Mouse (Mus musculus) liver, postnatal 0 days (tissue): Measurements from ENCODE around the gene Abr. TPM values are rescaled to one million over a fixed set of nuclear protein-coding genes. Genes with fewer than 3 reads are reported as not detected.

Experiments
- ATAC-seq: fragments of 200-750 bp; cut with Nextera tagmentation; 2 replicates; pipeline ENCODE4 v1.8.0; 2017; ENCODE audit warnings: mild to moderate bottlenecking, moderate library complexity
- DNase-seq: peaks from one replicate; pipeline ENCODE4 v3.0.0-alpha.2; 2016
- H3K27ac ChIP-seq: fragments of 300-500 bp; sonication (generic); 2 replicates; pipeline ENCODE4 v1.5.1; 2014; ENCODE audit warnings: antibody characterized with exemption, moderate library complexity, mild to moderate bottlenecking, low read depth
- H3K27me3 ChIP-seq: fragments of 300-500 bp; sonication (generic); 2 replicates; pipeline ENCODE4 v1.6.1; 2014; ENCODE audit warnings: low read length, control low read depth, mixed read lengths; ENCODE audit not compliant: insufficient read depth
- H3K36me3 ChIP-seq: fragments of 300-500 bp; sonication (generic); replicated peaks from 2 replicates; pipeline ENCODE4 v1.6.1; 2014; ENCODE audit warnings: mild to moderate bottlenecking, control low read depth, low read length, moderate library complexity, mixed read lengths; ENCODE audit not compliant: insufficient read depth
- H3K4me1 ChIP-seq: fragments of 300-500 bp; sonication (generic); 2 replicates; pipeline ENCODE4 v1.6.1; 2014; ENCODE audit warnings: antibody characterized with exemption, mild to moderate bottlenecking, control low read depth; ENCODE audit not compliant: insufficient read depth
- H3K4me2 ChIP-seq: fragments of 300-500 bp; sonication (generic); 2 replicates; pipeline ENCODE4 v1.6.1; 2014; ENCODE audit warnings: low read depth, mild to moderate bottlenecking, low read length, moderate library complexity, mixed read lengths
- H3K4me3 ChIP-seq: fragments of 300-500 bp; sonication (generic); 2 replicates; pipeline ENCODE4 v1.5.1; 2014; ENCODE audit warnings: low read depth, low read length
- H3K9ac ChIP-seq: fragments of 300-500 bp; sonication (generic); replicated peaks from 2 replicates; pipeline ENCODE4 v1.6.1; 2014; ENCODE audit warnings: mild to moderate bottlenecking, moderate library complexity
- H3K9me3 ChIP-seq: fragments of 300-500 bp; sonication (generic); 2 replicates; pipeline ENCODE4 v1.6.1; 2016; ENCODE audit warnings: mild to moderate bottlenecking, control low read depth, low read length, mixed read lengths
- CTCF ChIP-seq: sonication (generic); IDR thresholded peaks from 2 replicates; pipeline ENCODE4 v1.5.1; 2016; ENCODE audit warnings: antibody characterized with exemption, low read depth
- EP300 ChIP-seq: IDR thresholded peaks from 2 replicates; pipeline ENCODE4 v1.6.1; 2016; ENCODE audit warnings: antibody characterized with exemption, low read depth, mild to moderate bottlenecking
- WGBS: fragments of 180-500 bp; shearing (Covaris S2); extraction: QIAGEN DNeasy Blood & Tissue Kit; methylation state at CpG from one replicate; pipeline ENCODE4 v1.1.7; 2014; ENCODE audit not compliant: insufficient replicate concordance; 5-methylcytosine and 5-hydroxymethylcytosine counted together
- polyA plus RNA-seq: library from polyadenylated mRNA; unstranded; fragments of >200 nt; fragmentation: Nextera tagmentation; extraction: Ambion mirVana; gene quantifications from 2 replicates; pipeline ENCODE4 v1.2.1, GENCODE M21; 2015

Gene Abr
- polyA plus RNA-seq = 3.4 and 3.6 TPM in 2 replicates

- Histone ChIP-seq H3K27ac (no peak within 1 kb of the TSS; the same call in 1 of the 2 replicates), H3K9me3 (no peaks in the 10 kb centered on the region), H3K4me3 (peak within 1 kb of the TSS; percentile 56), H3K4me1 (peaks cover 5% of the 10 kb centered on the region; the same call in 1 of the 2 replicates), H3K27me3 (peaks cover 44% of the 10 kb centered on the region), H3K36me3 (no peaks in the 10 kb centered on the region), H3K4me2 (peak within 1 kb of the TSS; percentile 88), H3K9ac (peak within 1 kb of the TSS; percentile 27)
- peak; percentile 36 for DNase-seq
- ATAC-seq = no peak
- TF ChIP-seq EP300 (no peak), CTCF (peak; percentile 26; the same call in 1 of the 2 replicates)
- WGBS = under 1% methylated on average over 31 of the region's 31 CpGs
These were observed at the start of gene Abr for GRCm38 (mm10) chr11:76622152-76622565. Abr (minus strand) TSS chr11:76622314.

DNA sequence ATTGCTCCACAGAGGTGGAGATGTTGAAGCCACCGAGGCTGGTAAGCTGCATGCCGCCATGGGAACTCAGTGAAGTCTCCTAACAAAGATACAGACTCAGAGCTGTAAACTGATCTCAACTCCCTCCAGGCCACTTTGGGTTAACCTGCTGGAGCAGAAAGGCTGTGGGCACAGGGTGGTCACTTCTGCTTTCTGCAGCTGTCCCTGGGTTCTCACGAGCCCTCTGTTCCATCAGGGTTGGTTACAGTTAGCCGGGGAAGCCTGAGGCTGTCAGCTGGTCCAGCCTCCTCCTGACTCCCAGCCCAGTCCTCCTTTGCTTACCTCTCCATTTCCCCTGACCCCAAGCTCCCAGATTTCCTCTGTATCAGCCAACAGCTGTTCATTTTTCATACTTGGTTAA is 45.7 kb upstream of the Abr start:
- no peaks in the 10 kb centered on the region for H3K36me3 ChIP-seq
- H3K4me3 ChIP-seq = no peak overlapping the region
- TF ChIP-seq CTCF (no peak), EP300 (no peak)
- no peak overlapping the region for H3K4me2 ChIP-seq
- peaks cover 52% of the 10 kb centered on the region for H3K27me3 ChIP-seq
- H3K9ac ChIP-seq = no peak overlapping the region
- no peak overlapping the region for H3K27ac ChIP-seq
- peaks cover 2% of the 10 kb centered on the region; the same call in 1 of the 2 replicates for H3K4me1 ChIP-seq
- WGBS = 23% methylated on average over 4 of the region's 4 CpGs
- ATAC-seq = no peak
- no peak for DNase-seq
- H3K9me3 ChIP-seq = no peaks in the 10 kb centered on the region

DNA sequence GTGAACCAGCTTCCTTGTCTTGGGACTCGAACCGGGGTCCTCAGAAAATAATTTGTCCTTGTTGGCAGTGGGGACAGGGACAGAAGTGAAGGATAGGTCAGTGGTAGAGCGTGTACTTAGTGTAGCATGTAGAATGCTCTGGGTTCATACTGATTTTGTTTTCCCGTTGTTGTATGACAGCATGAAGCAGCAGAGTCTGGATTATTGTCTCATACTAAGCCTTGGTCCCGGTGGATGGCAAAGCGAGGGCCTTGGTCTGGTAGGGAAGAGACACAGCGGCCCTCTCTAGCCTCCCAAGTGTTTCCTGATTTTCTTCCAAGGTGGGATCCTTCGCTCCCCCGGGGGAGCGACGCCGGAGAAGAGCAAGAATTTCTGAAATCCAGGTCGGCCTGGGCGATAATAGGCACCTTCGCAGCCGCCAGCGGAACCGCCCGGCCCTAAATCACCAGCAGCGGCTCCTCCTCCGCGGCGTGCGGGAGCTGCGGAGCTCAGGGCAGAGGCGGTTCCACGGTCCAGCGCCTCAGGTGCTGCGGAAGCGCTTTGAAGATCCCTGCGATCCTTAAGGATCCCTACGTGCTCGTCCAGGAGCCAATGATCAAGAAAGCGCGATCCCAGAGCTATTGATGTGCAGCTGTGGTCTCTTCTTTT is 44.0 kb upstream of the Abr start:
- Histone ChIP-seq H3K27me3 (peaks cover 35% of the 10 kb centered on the region), H3K9me3 (no peaks in the 10 kb centered on the region), H3K4me1 (peaks cover 2% of the 10 kb centered on the region; the same call in 1 of the 2 replicates), H3K27ac (no peak overlapping the region), H3K36me3 (no peaks in the 10 kb centered on the region), H3K4me2 (peak overlapping the region; percentile 33; the same call in 1 of the 2 replicates), H3K4me3 (peak overlapping the region; percentile 25), H3K9ac (no peak overlapping the region)
- peak; percentile 15 for DNase-seq
- no peak for TF ChIP-seq CTCF
- TF ChIP-seq EP300 = no peak
- WGBS = 12% methylated on average over 35 of the region's 35 CpGs
- ATAC-seq = no peak

- H3K4me3 ChIP-seq = no peak overlapping the region
- H3K9ac ChIP-seq = no peak overlapping the region
- H3K9me3 ChIP-seq = no peaks in the 10 kb centered on the region
- H3K4me1 ChIP-seq = peaks cover 2% of the 10 kb centered on the region; the same call in 1 of the 2 replicates
- no peaks in the 10 kb centered on the region for H3K36me3 ChIP-seq
- no peak overlapping the region for H3K27ac ChIP-seq
- TF ChIP-seq CTCF (no peak), EP300 (no peak)
- 55% methylated on average over 7 of the region's 7 CpGs for WGBS
- H3K27me3 ChIP-seq = peaks cover 29% of the 10 kb centered on the region
- H3K4me2 ChIP-seq = no peak overlapping the region
- ATAC-seq (no peak), DNase-seq (no peak)
These were observed 39.8 kb upstream of the Abr start for GRCm38 (mm10) chr11:76661790-76662468.

DNA sequence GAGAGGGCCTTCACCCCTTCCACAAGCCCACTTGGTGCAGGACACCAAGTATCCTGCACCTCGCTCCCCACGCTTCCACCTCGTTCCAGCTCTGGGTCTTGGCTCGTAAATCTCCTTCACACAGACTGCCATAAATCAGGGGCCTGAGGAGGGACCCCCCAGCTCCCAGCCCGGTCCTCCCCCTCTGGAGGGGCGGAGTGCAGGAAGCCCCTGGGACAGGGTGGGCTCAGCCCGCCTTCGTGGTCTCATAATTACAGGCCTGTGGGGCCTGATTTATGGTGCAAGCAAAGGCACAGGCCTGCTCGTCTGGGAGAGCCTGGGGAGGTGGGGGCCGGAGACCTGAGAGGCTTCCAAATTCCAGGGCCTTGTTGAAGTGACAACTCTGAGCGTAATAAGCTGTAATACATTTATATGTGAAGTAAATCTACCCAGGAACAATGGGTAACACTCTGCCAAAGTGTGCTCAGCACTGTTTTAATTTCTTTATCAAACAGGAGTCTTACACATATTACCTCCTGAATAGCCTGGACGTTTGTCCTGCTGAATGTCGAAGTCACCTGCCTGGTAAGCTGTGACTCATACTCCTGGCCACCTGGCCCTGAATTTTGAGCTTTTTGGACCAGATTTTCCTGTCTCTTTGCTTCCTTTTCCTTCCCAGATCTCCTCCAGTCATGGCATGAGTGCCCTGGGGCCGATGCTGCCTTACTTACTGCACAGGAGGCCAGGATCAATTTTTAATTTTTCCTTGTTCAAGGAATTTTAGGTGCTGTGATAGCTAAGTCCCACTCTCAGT is 37.2 kb upstream of the Abr start:
- Histone ChIP-seq H3K4me3 (no peak overlapping the region), H3K27me3 (peaks cover 4% of the 10 kb centered on the region; the same call in 1 of the 2 replicates), H3K9ac (no peak overlapping the region), H3K4me1 (no peaks in the 10 kb centered on the region), H3K4me2 (no peak overlapping the region), H3K9me3 (no peaks in the 10 kb centered on the region), H3K36me3 (no peaks in the 10 kb centered on the region), H3K27ac (no peak overlapping the region)
- DNase-seq (no peak), ATAC-seq (no peak)
- WGBS = 63% methylated on average over 14 of the region's 14 CpGs
- TF ChIP-seq CTCF (no peak), EP300 (no peak)
